Mouse (Mus musculus) G1E (cell line): ENCODE measurements around the gene Tbc1d9.

ENCODE experiments used
- CTCF ChIP-seq: IDR thresholded peaks from 2 replicates; pipeline ENCODE4 v1.5.1; 2012; ENCODE audit warnings: low read depth, low read length, inconsistent platforms, mixed read lengths
- GATA1 ChIP-seq: IDR thresholded peaks from 2 replicates; pipeline ENCODE4 v1.6.1; 2012; ENCODE audit warnings: borderline replicate concordance, low read length, inconsistent platforms, mixed read lengths
- GATA2 ChIP-seq: IDR thresholded peaks from 2 replicates; pipeline ENCODE4 v1.6.1; 2012; ENCODE audit warnings: low read depth, low read length, inconsistent platforms, borderline replicate concordance
- POLR2AphosphoS5 ChIP-seq: IDR thresholded peaks from 2 replicates; pipeline ENCODE4 v1.6.1; 2012; ENCODE audit warnings: low read depth, low read length, inconsistent platforms; ENCODE audit not compliant: insufficient replicate concordance
- TAL1 ChIP-seq: conservative IDR thresholded peaks from 2 replicates; pipeline ENCODE4 v1.6.1; 2012; ENCODE audit warnings: low read depth, low read length, inconsistent platforms, mixed read lengths

- TF ChIP-seq CTCF: no peak
- no peak for TF ChIP-seq GATA1
- no peak for TF ChIP-seq TAL1
- no peak for TF ChIP-seq GATA2
- no peak for TF ChIP-seq POLR2AphosphoS5
These were observed 132.2 kb downstream of the Tbc1d9 start for GRCm38 (mm10) chr8:83297375-83297774.
